Mouse (Mus musculus) cortical plate, adult 2 months (tissue): ENCODE data around the gene Plekha6. TPM values are rescaled to one million over a fixed set of nuclear protein-coding genes. Genes with fewer than 3 reads are reported as not detected.

Experiments
- H3K27ac ChIP-seq: fragments of 200-500 bp; 2 replicates; pipeline ENCODE4 v1.5.1; 2012; ENCODE audit warnings: low read length, control low read depth, inconsistent platforms; ENCODE audit not compliant: insufficient read depth
- H3K4me1 ChIP-seq: fragments of 200-500 bp; 2 replicates; pipeline ENCODE4 v1.6.1; 2011; ENCODE audit warnings: low read length; ENCODE audit not compliant: control insufficient read depth, insufficient read depth
- H3K4me3 ChIP-seq: fragments of 200-500 bp; 2 replicates; pipeline ENCODE4 v1.5.1; 2011; ENCODE audit warnings: mild to moderate bottlenecking, low read length, control low read depth; ENCODE audit not compliant: insufficient read depth
- CTCF ChIP-seq: fragments of 200-500 bp; IDR thresholded peaks from 2 replicates; pipeline ENCODE4 v1.5.1; 2011; ENCODE audit warnings: mild to moderate bottlenecking, control low read depth, low read length; ENCODE audit not compliant: insufficient read depth; ENCODE audit errors: extremely low read depth
- POLR2A ChIP-seq: fragments of 200-500 bp; IDR thresholded peaks from 2 replicates; pipeline ENCODE4 v1.6.1; 2011; ENCODE audit warnings: mild to moderate bottlenecking, low read length, control low read depth; ENCODE audit not compliant: insufficient read depth; ENCODE audit errors: extremely low read depth
- polyA plus RNA-seq: library from polyadenylated mRNA; depleted of rRNA; stranded (reverse); fragments of >200 nt; gene quantifications from 2 replicates; pipeline ENCODE4 v1.2.3, GENCODE M21; 2012

Plekha6 gene
- polyA plus RNA-seq, 1 experiment, result 83.2 TPM

DNA sequence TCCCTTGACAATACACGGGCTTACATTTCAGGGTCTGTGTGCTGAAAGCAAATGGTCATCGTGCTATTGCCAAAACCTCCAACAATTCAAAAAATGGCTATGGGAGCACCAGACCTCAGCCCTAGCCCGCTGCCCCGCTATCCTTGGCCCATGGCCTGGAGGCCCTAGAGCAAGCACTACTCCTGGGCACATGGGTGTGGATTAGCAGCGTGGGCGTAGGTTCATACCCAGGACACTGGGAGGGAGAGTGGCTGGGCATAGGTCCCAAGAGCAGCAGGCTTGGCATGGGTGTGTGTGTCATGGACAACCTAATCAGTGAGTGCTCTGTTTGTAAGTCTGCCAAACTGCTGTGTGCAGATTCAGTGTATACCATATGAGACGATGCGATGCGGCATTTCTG is 132.4 kb downstream of the Plekha6 start:
- H3K27ac ChIP-seq, result no peak overlapping the region
- TF ChIP-seq CTCF (no peak), POLR2A (no peak)
- H3K4me1 ChIP-seq, result 0 out of 2 replicates have a peak, but pooled peaks cover 1% of the 10 kb centered on the region
- no peak overlapping the region for H3K4me3 ChIP-seq

DNA sequence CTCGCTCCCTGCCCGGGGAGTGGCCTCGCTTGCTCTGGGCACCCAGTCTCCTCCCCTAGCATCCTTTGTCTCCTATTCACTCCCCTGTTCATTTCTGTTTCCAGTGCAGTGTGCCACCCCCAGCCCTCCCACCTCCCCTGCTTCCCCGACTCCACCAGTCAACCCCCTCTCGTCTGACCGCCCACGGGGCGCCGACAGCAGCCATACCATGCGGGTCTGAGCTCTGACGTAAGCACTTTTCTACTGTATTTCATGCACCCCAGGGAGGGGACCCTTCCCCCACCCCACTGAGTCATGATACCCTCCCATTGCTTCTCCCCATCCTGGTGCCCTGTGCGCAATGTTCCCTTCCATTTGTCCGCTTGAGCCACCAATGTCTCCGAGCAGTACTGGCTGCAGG is 134.8 kb downstream of the Plekha6 start:
- TF ChIP-seq CTCF (no peak), POLR2A (no peak)
- 0 out of 2 replicates have a peak, but pooled peaks cover 1% of the 10 kb centered on the region for H3K4me1 ChIP-seq
- H3K27ac ChIP-seq, result no peak overlapping the region

DNA sequence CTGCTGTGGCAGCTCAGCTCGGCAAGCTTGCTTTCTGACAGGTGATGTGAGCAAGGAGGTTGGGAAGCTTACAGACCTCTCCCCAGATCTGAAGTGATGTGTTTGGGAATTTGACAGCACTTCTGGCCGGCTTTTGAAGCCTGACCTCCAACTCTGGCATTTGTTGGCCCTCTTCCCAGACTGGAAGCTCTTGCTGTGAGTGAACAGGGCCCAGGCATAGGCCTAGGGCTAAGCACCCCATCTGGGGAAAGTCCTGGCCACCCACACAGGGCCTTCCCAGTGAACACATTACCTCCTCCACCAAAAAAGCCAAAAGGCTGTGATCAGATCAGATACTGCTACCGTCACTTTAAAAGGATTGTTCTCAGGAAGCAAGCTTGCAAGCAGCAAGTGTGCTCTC is 138.5 kb downstream of the Plekha6 start:
- H3K4me3 ChIP-seq, result no peak overlapping the region
- 0 out of 2 replicates have a peak, but pooled peaks cover 1% of the 10 kb centered on the region for H3K4me1 ChIP-seq
- H3K27ac ChIP-seq, result no peak overlapping the region
- TF ChIP-seq POLR2A, result no peak
- no peak for TF ChIP-seq CTCF

More for the DNA sequence above, 134.8 kb downstream of the Plekha6 start:
- no peak overlapping the region for H3K4me3 ChIP-seq

DNA sequence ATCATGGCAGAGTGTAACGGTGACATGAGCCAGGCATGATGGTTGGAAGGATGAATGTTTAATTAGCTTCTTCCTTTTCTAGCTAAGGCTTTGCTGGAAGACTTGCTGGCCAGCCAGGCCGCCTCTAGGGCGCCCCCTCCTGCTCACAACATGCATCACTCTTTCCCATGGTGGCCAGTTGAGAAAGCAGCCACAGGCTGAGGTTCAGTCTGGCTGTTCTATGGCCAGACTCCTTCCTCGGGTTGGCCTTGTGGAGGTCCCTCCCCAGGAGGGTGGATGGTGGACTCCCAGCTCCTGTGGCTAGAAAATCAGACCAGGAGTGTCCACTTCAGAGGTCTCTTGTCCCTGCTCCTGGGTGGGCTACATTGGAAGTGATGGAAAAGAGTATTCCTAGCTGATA is 142.8 kb downstream of the Plekha6 start:
- Histone ChIP-seq H3K4me1 (peaks cover 4% of the 10 kb centered on the region; the same call in 1 of the 2 replicates), H3K4me3 (no peak overlapping the region), H3K27ac (no peak overlapping the region)
- TF ChIP-seq CTCF, result peak; percentile 62
- TF ChIP-seq POLR2A, result no peak

DNA sequence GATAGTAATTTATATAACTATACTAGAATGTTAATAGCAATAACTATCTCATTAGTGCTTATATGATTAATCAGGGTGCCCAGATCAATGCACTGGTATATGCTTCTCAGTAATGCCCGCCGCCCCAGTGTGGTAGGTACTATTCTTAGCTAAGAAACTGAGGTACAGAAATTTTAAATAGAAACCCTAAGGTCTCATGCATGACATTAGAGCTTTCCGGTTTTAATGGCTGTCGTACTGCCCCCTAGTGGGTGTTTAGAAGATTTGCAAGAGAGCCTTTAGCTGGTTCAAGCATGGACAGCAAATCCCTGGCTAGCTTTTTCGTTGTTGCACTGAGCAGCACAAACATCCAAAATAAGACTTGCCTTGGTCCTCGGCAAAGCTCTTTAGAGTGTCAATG is 143.3 kb downstream of the Plekha6 start:
- Histone ChIP-seq H3K4me1 (peaks cover 4% of the 10 kb centered on the region; the same call in 1 of the 2 replicates), H3K4me3 (no peak overlapping the region), H3K27ac (no peak overlapping the region)
- TF ChIP-seq POLR2A (no peak), CTCF (peak; percentile 54; the same call in 1 of the 2 replicates)

DNA sequence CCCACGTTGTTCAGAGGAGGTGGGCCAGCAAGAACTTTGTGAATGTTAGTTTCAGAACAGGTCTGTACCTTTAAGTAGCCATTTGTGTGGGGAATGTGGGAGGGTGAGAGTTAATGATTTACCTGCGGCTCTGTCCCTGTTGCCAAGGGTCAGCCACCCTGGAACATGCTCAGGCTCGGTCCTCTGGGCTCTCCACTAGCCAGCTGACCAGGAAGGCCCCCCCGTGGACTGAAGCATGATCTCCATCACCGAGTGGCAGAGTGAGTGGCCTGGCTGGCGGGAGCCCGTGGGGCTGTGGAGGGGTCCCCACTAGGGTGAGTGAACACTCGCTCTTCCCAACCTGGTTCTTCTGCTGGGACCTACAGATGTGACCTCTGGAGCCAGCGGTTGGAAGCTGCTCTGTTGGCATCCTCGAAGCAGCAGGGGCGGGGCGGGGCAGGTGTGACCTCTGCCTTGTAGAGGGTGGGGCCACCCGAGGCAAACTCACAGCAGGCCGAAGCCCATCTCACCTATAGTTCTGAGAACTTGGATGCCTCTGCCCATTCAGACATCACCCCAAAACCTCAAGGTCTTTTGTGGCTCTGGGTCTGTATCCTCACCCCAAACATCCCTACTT is 145.8 kb downstream of the Plekha6 start, which contains the start of gene Golt1a:
Gene Golt1a, plus strand, starts transcription at position 149 of the 616 bp plus-strand sequence.
- peaks cover 5% of the 10 kb centered on the region for H3K4me1 ChIP-seq
- TF ChIP-seq POLR2A (no peak), CTCF (no peak)
- no peak within 1 kb of the TSS for H3K27ac ChIP-seq
- H3K4me3 ChIP-seq, result no peak within 1 kb of the TSS

DNA sequence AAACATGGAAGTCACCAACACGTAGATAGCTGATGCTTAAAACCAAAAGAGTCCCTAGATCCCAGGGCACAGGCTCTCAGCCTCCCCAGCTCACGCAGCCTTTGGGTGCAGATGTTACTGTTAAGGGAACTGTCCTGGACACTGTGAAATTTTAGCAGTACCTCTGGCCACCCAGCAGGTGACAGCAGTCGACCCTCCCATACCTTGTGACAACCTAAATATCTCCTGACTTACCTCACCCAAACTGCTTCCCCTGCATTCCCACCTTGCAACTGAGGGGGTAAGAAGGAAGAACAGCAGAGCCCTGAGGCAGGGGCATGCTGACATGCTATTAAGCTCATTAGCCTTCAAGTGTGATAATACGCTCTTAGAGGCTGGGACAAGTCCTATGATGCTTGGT is 147.2 kb downstream of the Plekha6 start:
- H3K4me3 ChIP-seq, result no peak overlapping the region
- peaks cover 5% of the 10 kb centered on the region for H3K4me1 ChIP-seq
- H3K27ac ChIP-seq, result no peak overlapping the region
- TF ChIP-seq CTCF, result 0 out of 2 replicates have a peak, but pooled peaks have one; percentile 5
- no peak for TF ChIP-seq POLR2A

DNA sequence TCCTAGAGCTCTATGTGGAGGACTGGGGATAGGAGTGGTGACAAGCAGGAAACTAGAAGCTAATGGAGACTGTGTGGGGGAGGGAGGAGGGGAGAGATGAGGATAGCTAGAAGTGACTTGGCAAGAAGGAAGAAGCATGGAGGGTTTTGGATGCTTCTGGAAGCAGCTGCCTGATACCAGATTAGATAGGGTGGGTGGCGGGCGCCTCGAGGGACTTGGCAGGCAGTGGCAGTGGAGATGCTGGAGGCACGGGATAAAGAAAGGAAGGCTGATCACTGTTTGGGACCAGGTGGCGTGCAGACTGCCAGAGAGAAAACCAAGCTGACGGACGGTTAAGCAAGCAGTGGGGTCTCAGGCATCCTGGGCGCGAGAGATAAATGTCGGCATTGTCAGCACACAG is 147.9 kb downstream of the Plekha6 start:
- Histone ChIP-seq H3K27ac (no peak overlapping the region), H3K4me3 (no peak overlapping the region), H3K4me1 (peaks cover 5% of the 10 kb centered on the region)
- TF ChIP-seq POLR2A, result no peak
- TF ChIP-seq CTCF, result no peak

DNA sequence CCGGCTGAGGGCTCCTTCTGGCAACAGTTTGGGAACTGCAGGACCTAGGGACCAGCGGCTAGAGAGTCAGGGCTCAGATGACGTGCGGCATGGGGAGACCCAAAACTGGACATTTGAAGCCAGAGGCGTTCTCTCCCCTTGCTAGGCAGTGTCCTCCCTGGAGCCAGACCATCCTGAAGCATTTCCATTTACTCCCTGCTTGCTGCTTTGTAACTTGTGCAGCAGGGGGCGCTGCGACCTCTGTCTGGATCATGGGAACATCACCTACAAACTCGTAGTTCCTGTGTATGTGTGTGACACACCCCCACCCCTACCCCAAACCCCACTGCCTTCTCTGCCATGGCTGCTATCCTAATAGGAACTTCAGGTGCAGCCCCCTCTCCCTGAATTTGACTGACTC is 150.4 kb downstream of the Plekha6 start:
- TF ChIP-seq POLR2A, result no peak
- peak; percentile 84 for TF ChIP-seq CTCF

DNA sequence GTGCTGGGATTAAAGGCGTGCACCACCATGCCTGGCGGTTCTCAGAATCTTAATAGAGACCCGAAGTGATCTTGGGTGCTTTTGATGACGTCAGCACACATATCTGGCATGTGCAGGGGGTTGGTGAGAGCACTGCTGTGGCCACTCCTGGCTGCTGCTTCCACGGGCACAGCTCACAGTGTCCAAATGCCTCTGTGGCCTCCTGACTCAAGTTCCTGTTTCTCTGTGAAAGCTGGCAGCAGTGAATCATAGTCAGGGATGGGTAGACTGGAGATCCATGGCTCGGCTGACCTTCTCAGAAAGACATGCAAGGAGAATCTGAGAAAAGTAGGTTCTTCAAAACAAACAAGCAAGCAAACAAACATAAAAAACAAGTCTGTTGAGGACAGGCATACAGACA is 151.8 kb downstream of the Plekha6 start:
- Histone ChIP-seq H3K27ac (no peak overlapping the region), H3K4me1 (peaks cover 5% of the 10 kb centered on the region), H3K4me3 (no peak overlapping the region)
- TF ChIP-seq POLR2A (no peak), CTCF (no peak)

More for the DNA sequence above, 150.4 kb downstream of the Plekha6 start:
- Histone ChIP-seq H3K4me3 (no peak overlapping the region), H3K4me1 (peaks cover 5% of the 10 kb centered on the region), H3K27ac (no peak overlapping the region)
